Mouse (Mus musculus): ENCODE data around the gene Bicdl1. TPM values are rescaled to one million over a fixed set of nuclear protein-coding genes. Genes with fewer than 3 reads are reported as not detected.

Bicdl1 gene
- polyA plus RNA-seq, 1 experiment from 2014 or later: 7.8 TPM

GRCm38 (mm10) chr5:115726019-115726418 is 5.4 kb downstream of the Bicdl1 start:
- Histone ChIP-seq H3K27me3 (replicated peaks) (peaks cover 26% of the 10 kb centered on the region), H3K9me3 (no peaks in the 10 kb centered on the region), H3K36me3 (no peaks in the 10 kb centered on the region), H3K9ac (no peak overlapping the region), H3K4me1 (peaks cover 7% of the 10 kb centered on the region), H3K4me3 (no peak overlapping the region), H3K4me2 (no peak overlapping the region), H3K27ac (replicated peaks) (no peak overlapping the region)
- WGBS: 68% methylated on average over 16 of the region's 16 CpGs
- ATAC-seq (ENCODE audit: extremely low read depth, insufficient number of reproducible peaks, low FRiP score, low TSS enrichment): no peak

- H3K27me3 ChIP-seq (replicated peaks): peaks cover 10% of the 10 kb centered on the region
- WGBS: 79% methylated on average over 10 of the region's 10 CpGs
- no peaks in the 10 kb centered on the region for H3K4me1 ChIP-seq
- H3K9ac ChIP-seq: no peak overlapping the region
- H3K4me2 ChIP-seq: no peak overlapping the region
- H3K4me3 ChIP-seq: no peak overlapping the region
- H3K27ac ChIP-seq (replicated peaks): no peak overlapping the region
- no peak for ATAC-seq (ENCODE audit: extremely low read depth, insufficient number of reproducible peaks, low FRiP score, low TSS enrichment)
- H3K9me3 ChIP-seq: no peaks in the 10 kb centered on the region
- H3K36me3 ChIP-seq: no peaks in the 10 kb centered on the region
Measured at GRCm38 (mm10) chr5:115724422-115724821, 7.0 kb downstream of the Bicdl1 start.

- Histone ChIP-seq H3K4me3 (no peak overlapping the region), H3K27ac (replicated peaks) (no peak overlapping the region), H3K4me2 (no peak overlapping the region), H3K36me3 (no peaks in the 10 kb centered on the region), H3K9me3 (no peaks in the 10 kb centered on the region), H3K9ac (no peak overlapping the region), H3K4me1 (no peaks in the 10 kb centered on the region), H3K27me3 (replicated peaks) (peaks cover 5% of the 10 kb centered on the region; the same call in 1 of the 2 replicates)
- ATAC-seq (ENCODE audit: extremely low read depth, insufficient number of reproducible peaks, low FRiP score, low TSS enrichment): no peak
- 73% methylated on average over 21 of the region's 21 CpGs for WGBS
Measured at GRCm38 (mm10) chr5:115722188-115722959, 9.0 kb downstream of the Bicdl1 start.

GRCm38 (mm10) chr5:115720761-115721160 is 10.7 kb downstream of the Bicdl1 start:
- no peaks in the 10 kb centered on the region for H3K4me1 ChIP-seq
- no peak overlapping the region for H3K4me2 ChIP-seq
- WGBS: 47% methylated on average over 3 of the region's 3 CpGs
- H3K27ac ChIP-seq (replicated peaks): no peak overlapping the region
- H3K27me3 ChIP-seq (replicated peaks): peaks cover 5% of the 10 kb centered on the region; the same call in 1 of the 2 replicates
- no peaks in the 10 kb centered on the region for H3K9me3 ChIP-seq
- no peak for ATAC-seq (ENCODE audit: extremely low read depth, insufficient number of reproducible peaks, low FRiP score, low TSS enrichment)
- H3K36me3 ChIP-seq: no peaks in the 10 kb centered on the region
- H3K4me3 ChIP-seq: no peak overlapping the region
- H3K9ac ChIP-seq: no peak overlapping the region

GRCm38 (mm10) chr5:115717693-115718092 is 13.7 kb downstream of the Bicdl1 start:
- no peak for ATAC-seq (ENCODE audit: extremely low read depth, insufficient number of reproducible peaks, low FRiP score, low TSS enrichment)
- Histone ChIP-seq H3K27me3 (replicated peaks) (peaks cover 3% of the 10 kb centered on the region), H3K4me1 (no peaks in the 10 kb centered on the region), H3K4me2 (no peak overlapping the region), H3K27ac (replicated peaks) (no peak overlapping the region), H3K36me3 (no peaks in the 10 kb centered on the region), H3K4me3 (no peak overlapping the region), H3K9ac (no peak overlapping the region), H3K9me3 (no peaks in the 10 kb centered on the region)
- 81% methylated on average over 3 of the region's 3 CpGs for WGBS

- 72% methylated on average over 3 of the region's 3 CpGs for WGBS
- Histone ChIP-seq H3K4me3 (no peak overlapping the region), H3K4me2 (no peak overlapping the region), H3K9me3 (no peaks in the 10 kb centered on the region), H3K4me1 (no peaks in the 10 kb centered on the region), H3K36me3 (no peaks in the 10 kb centered on the region), H3K27ac (replicated peaks) (no peak overlapping the region), H3K27me3 (replicated peaks) (peaks cover 3% of the 10 kb centered on the region), H3K9ac (no peak overlapping the region)
- ATAC-seq (ENCODE audit: extremely low read depth, insufficient number of reproducible peaks, low FRiP score, low TSS enrichment): no peak
Measured at GRCm38 (mm10) chr5:115717106-115717505, 14.3 kb downstream of the Bicdl1 start.

- no peak for ATAC-seq (ENCODE audit: extremely low read depth, insufficient number of reproducible peaks, low FRiP score, low TSS enrichment)
- Histone ChIP-seq H3K36me3 (no peaks in the 10 kb centered on the region), H3K27me3 (replicated peaks) (peaks cover 3% of the 10 kb centered on the region), H3K4me1 (no peaks in the 10 kb centered on the region), H3K27ac (replicated peaks) (no peak overlapping the region), H3K9ac (no peak overlapping the region), H3K4me3 (no peak overlapping the region), H3K9me3 (no peaks in the 10 kb centered on the region), H3K4me2 (no peak overlapping the region)
- WGBS: 67% methylated on average over 6 of the region's 6 CpGs
Measured at GRCm38 (mm10) chr5:115716426-115716825, 15.0 kb downstream of the Bicdl1 start.

GRCm38 (mm10) chr5:115714761-115715160 is 16.7 kb downstream of the Bicdl1 start:
- no peaks in the 10 kb centered on the region for H3K36me3 ChIP-seq
- ATAC-seq (ENCODE audit: extremely low read depth, insufficient number of reproducible peaks, low FRiP score, low TSS enrichment): no peak
- H3K4me3 ChIP-seq: no peak overlapping the region
- H3K27me3 ChIP-seq (replicated peaks): peaks cover 3% of the 10 kb centered on the region
- WGBS: 69% methylated on average over 7 of the region's 7 CpGs
- H3K27ac ChIP-seq (replicated peaks): no peak overlapping the region
- no peak overlapping the region for H3K9ac ChIP-seq
- no peak overlapping the region for H3K4me2 ChIP-seq
- H3K4me1 ChIP-seq: no peaks in the 10 kb centered on the region
- H3K9me3 ChIP-seq: no peaks in the 10 kb centered on the region

- no peak overlapping the region for H3K4me2 ChIP-seq
- WGBS: 64% methylated on average over 6 of the region's 6 CpGs
- ATAC-seq (ENCODE audit: extremely low read depth, insufficient number of reproducible peaks, low FRiP score, low TSS enrichment): no peak
- no peaks in the 10 kb centered on the region for H3K36me3 ChIP-seq
- H3K4me1 ChIP-seq: no peaks in the 10 kb centered on the region
- no peak overlapping the region for H3K4me3 ChIP-seq
- H3K9ac ChIP-seq: no peak overlapping the region
- no peaks in the 10 kb centered on the region for H3K9me3 ChIP-seq
- H3K27me3 ChIP-seq (replicated peaks): peaks cover 3% of the 10 kb centered on the region
- H3K27ac ChIP-seq (replicated peaks): no peak overlapping the region
Measured at GRCm38 (mm10) chr5:115712487-115712886, 18.9 kb downstream of the Bicdl1 start.

- no peaks in the 10 kb centered on the region for H3K9me3 ChIP-seq
- no peak overlapping the region for H3K27ac ChIP-seq (replicated peaks)
- H3K36me3 ChIP-seq: no peaks in the 10 kb centered on the region
- no peak overlapping the region for H3K9ac ChIP-seq
- ATAC-seq (ENCODE audit: extremely low read depth, insufficient number of reproducible peaks, low FRiP score, low TSS enrichment): no peak
- H3K4me1 ChIP-seq: no peaks in the 10 kb centered on the region
- 68% methylated on average over 11 of the region's 11 CpGs for WGBS
- peaks cover 3% of the 10 kb centered on the region for H3K27me3 ChIP-seq (replicated peaks)
- H3K4me3 ChIP-seq: no peak overlapping the region
- H3K4me2 ChIP-seq: no peak overlapping the region
Measured at GRCm38 (mm10) chr5:115711636-115712419, 19.6 kb downstream of the Bicdl1 start.

- Histone ChIP-seq H3K9ac (no peak overlapping the region), H3K27me3 (replicated peaks) (peaks cover 3% of the 10 kb centered on the region; the same call in 1 of the 2 replicates), H3K36me3 (no peaks in the 10 kb centered on the region), H3K9me3 (no peaks in the 10 kb centered on the region), H3K4me3 (no peak overlapping the region), H3K27ac (replicated peaks) (no peak overlapping the region), H3K4me2 (no peak overlapping the region), H3K4me1 (no peaks in the 10 kb centered on the region)
- no peak for ATAC-seq (ENCODE audit: extremely low read depth, insufficient number of reproducible peaks, low FRiP score, low TSS enrichment)
- 75% methylated on average over 4 of the region's 4 CpGs for WGBS
Measured at GRCm38 (mm10) chr5:115710171-115710570, 21.2 kb downstream of the Bicdl1 start.

Data from heart, embryonic 13.5 days (tissue).